Mouse (Mus musculus): Measurements from ENCODE around the gene Tff3.

GRCm38 (mm10) chr17:31077561-31077960, 51.9 kb downstream of the Tff3 start:
- no peak for TF ChIP-seq CTCF (conservative IDR thresholded peaks at IDR 0.05; ENCODE audit: insufficient read depth, insufficient read length, low read depth, low read length)
- no peak for TF ChIP-seq POLR2A (IDR thresholded peaks at IDR 0.05; ENCODE audit: low read depth, low read length)
